Comparison of ENCODE assay signal across 19 mouse cellular contexts in the genomic region with DNA sequence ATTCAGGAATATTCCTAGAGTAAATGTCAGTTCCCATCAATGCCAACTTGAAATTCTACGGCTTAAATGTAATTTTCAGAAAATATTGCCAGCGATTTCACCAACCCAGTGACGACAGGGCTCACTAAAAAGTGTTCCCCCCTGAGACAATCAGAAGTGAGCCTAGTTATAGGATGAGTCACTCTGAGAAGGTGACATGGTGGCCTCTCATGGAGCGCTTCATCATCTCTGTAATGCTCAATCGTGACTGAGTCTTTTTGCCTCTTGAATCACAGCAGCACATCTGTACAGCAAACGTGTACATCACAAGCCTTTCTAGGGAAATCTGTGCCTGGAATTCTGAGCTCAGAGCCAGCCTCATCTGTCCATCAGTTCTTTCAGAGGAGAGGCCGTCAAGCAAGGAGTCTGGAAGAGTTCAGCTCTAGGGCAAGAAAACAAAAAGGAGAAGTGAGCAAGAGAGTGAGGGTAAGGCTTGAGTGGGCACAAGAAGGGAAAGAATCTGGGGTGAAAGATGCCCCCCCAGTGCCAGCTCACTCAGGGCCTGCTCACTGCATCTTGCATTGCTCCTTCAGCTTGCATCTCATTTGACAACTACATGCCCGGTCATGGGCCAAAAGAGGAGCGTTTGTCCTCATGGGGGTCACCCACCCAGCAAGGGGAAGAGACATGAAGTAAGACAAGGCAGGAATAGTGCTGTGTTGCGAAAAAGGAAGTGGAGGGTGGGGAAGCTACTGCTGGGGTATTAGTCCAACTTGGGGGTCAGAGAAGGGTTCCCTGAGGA.
A peak's percentile ranks its signal among the peaks of the same experiment; 100 is the strongest.
DNase-seq lines count a peak whose midpoint lies in the region; ATAC-seq and TF ChIP-seq lines count a peak whose summit lies in the region.
"Had no signal": no experiment of that assay in that cellular context is flagged by ENCODE, and none has a peak within 500 bp of the region (broad histone marks: within the 10 kb centered on the region; RNA-seq: fewer than 3 reads in every experiment).

No protein-coding gene starts in this region.

- H3K27ac ChIP-seq in liver, postnatal 0 days (ENCODE audit: low read depth): no peak overlapping the region; the same call in 1 of the 2 replicates
- H3K27ac ChIP-seq in liver, embryonic 12.5 days: no peak overlapping the region
- no peak overlapping the region for H3K27ac ChIP-seq in stomach, postnatal 0 days (replicated peaks)
- H3K27ac ChIP-seq: embryonic facial prominence, embryonic 13.5 days; hindbrain, embryonic 14.5 days; midbrain, embryonic 12.5 days; neural tube, embryonic 13.5 days had no signal

- no peaks in the 10 kb centered on the region for H3K9me3 ChIP-seq in liver, postnatal 0 days (ENCODE audit: low read length)
- no peaks in the 10 kb centered on the region for H3K9me3 ChIP-seq in liver, embryonic 12.5 days (replicated peaks)
- no peaks in the 10 kb centered on the region for H3K9me3 ChIP-seq in stomach, postnatal 0 days (ENCODE audit: control insufficient read depth, low read length)
- H3K9me3 ChIP-seq: embryonic facial prominence, embryonic 13.5 days; midbrain, embryonic 12.5 days; neural tube, embryonic 13.5 days had no signal

- H3K4me3 ChIP-seq in liver, postnatal 0 days (ENCODE audit: low read depth, low read length): no peak overlapping the region
- no peak overlapping the region for H3K4me3 ChIP-seq in liver, embryonic 12.5 days
- no peak overlapping the region for H3K4me3 ChIP-seq in stomach, postnatal 0 days (ENCODE audit: low read depth, low read length)
- H3K4me3 ChIP-seq: embryonic facial prominence, embryonic 13.5 days; midbrain, embryonic 12.5 days; neural tube, embryonic 13.5 days had no signal

- no peaks in the 10 kb centered on the region for H3K36me3 ChIP-seq in liver, postnatal 0 days (replicated peaks; ENCODE audit: insufficient read depth, low read length)
- H3K36me3 ChIP-seq in liver, embryonic 12.5 days: no peaks in the 10 kb centered on the region
- no peaks in the 10 kb centered on the region for H3K36me3 ChIP-seq in stomach, postnatal 0 days (ENCODE audit: control insufficient read depth, insufficient read depth, low read length)
- H3K36me3 ChIP-seq: embryonic facial prominence, embryonic 13.5 days; midbrain, embryonic 12.5 days; neural tube, embryonic 13.5 days had no signal

- TF ChIP-seq EP300 in liver, postnatal 0 days (IDR thresholded peaks at IDR 0.05; ENCODE audit: low read depth): no peak
- TF ChIP-seq EP300 in stomach, postnatal 0 days (optimal IDR thresholded peaks at IDR 0.05): no peak

- CTCF ChIA-PET in Patski (lab: Charles Lee): interaction anchor here (1.2 kb wide), 1 partner anchor 10 kb away, joined by 5 read pairs; no protein-coding TSS in a partner anchor

- no peaks in the 10 kb centered on the region for H3K4me1 ChIP-seq in liver, postnatal 0 days (ENCODE audit: insufficient read depth)
- no peaks in the 10 kb centered on the region for H3K4me1 ChIP-seq in liver, embryonic 12.5 days
- H3K4me1 ChIP-seq in stomach, postnatal 0 days (replicated peaks; ENCODE audit: control insufficient read depth, insufficient read depth): no peaks in the 10 kb centered on the region
- H3K4me1 ChIP-seq: embryonic facial prominence, embryonic 13.5 days; midbrain, embryonic 12.5 days; neural tube, embryonic 13.5 days had no signal

- WGBS in liver, postnatal 0 days (ENCODE audit: insufficient replicate concordance): 60% methylated on average over 10 of the region's 10 CpGs
- 60% methylated on average over 10 of the region's 10 CpGs for WGBS in liver, embryonic 12.5 days (ENCODE audit: insufficient replicate concordance)
- 78% methylated on average over 10 of the region's 10 CpGs for WGBS in stomach, postnatal 0 days

- POLR2A ChIA-PET in Patski (lab: Charles Lee): interaction anchor here (0.6 kb wide), 1 partner anchor 45 kb away, joined by 11 read pairs; no protein-coding TSS in a partner anchor

- no peak for TF ChIP-seq CTCF in liver, postnatal 0 days (IDR thresholded peaks at IDR 0.05; ENCODE audit: low read depth)
- TF ChIP-seq CTCF in Patski (IDR thresholded peaks at IDR 0.05): no peak
- TF ChIP-seq CTCF in stomach, postnatal 0 days (IDR thresholded peaks at IDR 0.05; ENCODE audit: low read depth): no peak

- in situ Hi-C loops in Patski (cut with MboI; ENCODE audit: low pct_unique_long_range_greater_than_20kb): no loop called here

- no peak overlapping the region for H3K9ac ChIP-seq in liver, postnatal 0 days (replicated peaks)
- H3K9ac ChIP-seq in liver, embryonic 12.5 days: no peak overlapping the region
- H3K9ac ChIP-seq in stomach, postnatal 0 days (ENCODE audit: low read length): no peak overlapping the region
- H3K9ac ChIP-seq: embryonic facial prominence, embryonic 13.5 days; hindbrain, embryonic 14.5 days; midbrain, embryonic 12.5 days; neural tube, embryonic 13.5 days had no signal

- no peaks in the 10 kb centered on the region for H3K27me3 ChIP-seq in liver, postnatal 0 days (ENCODE audit: insufficient read depth, low read length)
- H3K27me3 ChIP-seq in liver, embryonic 12.5 days (replicated peaks): no peaks in the 10 kb centered on the region
- H3K27me3 ChIP-seq in Patski: no peaks in the 10 kb centered on the region
- no peaks in the 10 kb centered on the region for H3K27me3 ChIP-seq in stomach, postnatal 0 days (ENCODE audit: control insufficient read depth, insufficient read depth, low read length)
- H3K27me3 ChIP-seq: embryonic facial prominence, embryonic 13.5 days had no signal

- no peak overlapping the region for H3K4me2 ChIP-seq in liver, postnatal 0 days (ENCODE audit: low read depth, low read length)
- H3K4me2 ChIP-seq in liver, embryonic 12.5 days: no peak overlapping the region
- no peak overlapping the region for H3K4me2 ChIP-seq in stomach, postnatal 0 days (replicated peaks; ENCODE audit: low read depth)
- H3K4me2 ChIP-seq: embryonic facial prominence, embryonic 13.5 days; hindbrain, embryonic 14.5 days; midbrain, embryonic 12.5 days; neural tube, embryonic 13.5 days had no signal

- peak; percentile 21 for DNase-seq in heart, adult 8-10 months (ENCODE audit: low spot score)
- no peak for DNase-seq in heart, postnatal 10 days
- no peak for DNase-seq in liver, postnatal 0 days
- no peak for DNase-seq in Patski (ENCODE audit: low read depth, low spot score)
- DNase-seq in stomach, postnatal 0 days (ENCODE audit: low spot score): no peak
- no peak for DNase-seq in T-cell, adult 2 months (ENCODE audit: low spot score)
- DNase-seq: cerebellum, adult 9-11 months; gastrocnemius, postnatal 10 days; kidney, adult 8-10 months; kidney, postnatal 36 days; layer of hippocampus, postnatal 36 days; right cerebral cortex, adult 18-20 months had no signal

- intact Hi-C loops in heart, postnatal 10 days (cut with DNase I): no loop called here

- ATAC-seq in liver, postnatal 0 days: peak; percentile 23; the same call in 1 of the 2 replicates
- ATAC-seq in liver, embryonic 12.5 days: no peak
- peak; percentile 75 for ATAC-seq in Patski
- ATAC-seq in megakaryocyte, adult 5-6 weeks (ENCODE audit: poor library complexity, severe bottlenecking): peak; percentile 62
- no peak for ATAC-seq in stomach, postnatal 0 days (ENCODE audit: low FRiP score, low TSS enrichment)
- ATAC-seq: forebrain, embryonic 14.5 days had no signal

Comparison
In these comparisons a context has a peak if more than half of its experiments do, and no peak if none do; other contexts are left out.
1. ATAC-seq: peak in liver, postnatal 0 days (single experiment), Patski (single experiment) and megakaryocyte, adult 5-6 weeks (single experiment); none in liver, embryonic 12.5 days (single experiment) and stomach, postnatal 0 days (single experiment).